Mouse (Mus musculus) left cerebral cortex, adult 2 months (tissue): ENCODE data around the gene Nceh1. TPM values are rescaled to one million over a fixed set of nuclear protein-coding genes. Genes with fewer than 3 reads are reported as not detected.
"Not testable (repeated sequence)": the region's sequence is repeated elsewhere in the genome, so short reads cannot be mapped to it uniquely, and the experiment has no call there.

ENCODE experiments used
- DNase-seq, 2 experiments: peaks; one replicate each; pipeline ENCODE4 v3.0.0; 2021 to 2022; ENCODE audit warnings: low spot score in 2 of 2, mixed read lengths in 1 of 2; ENCODE audit errors: extremely low spot score in 1 of 2
- H3K27ac ChIP-seq: fragments of 200-600 bp; 2 replicates; pipeline ENCODE4 v1.8.1; 2022
- H3K4me3 ChIP-seq: fragments of 200-600 bp; 2 replicates; pipeline ENCODE4 v1.8.1; 2022
- CTCF ChIP-seq: fragments of 200-600 bp; IDR thresholded peaks from 2 replicates; pipeline ENCODE4 v1.8.1; 2022; ENCODE audit warnings: antibody characterized with exemption, mild to moderate bottlenecking, moderate library complexity
- intact Hi-C: fragments of 180-260 bp; cut with DNase I; formaldehyde crosslinking; loops from one replicate; pipeline ENCODE4 v1.15.1; 2025
- total RNA-seq, 2 experiments: library from RNA; stranded (reverse); gene quantifications; 2 replicates each; pipeline ENCODE4 v1.2.3; 2021

Nceh1 gene
- total RNA-seq, 2 experiments from 2014 or later = 112 to 116 TPM

- Histone ChIP-seq H3K27ac (no peak overlapping the region), H3K4me3 (no peak overlapping the region)
- intact Hi-C loops = loop anchor here (5.0 kb wide), 2 partner anchors 64 to 189 kb away; no protein-coding TSS in a partner anchor
- DNase-seq = no peak
- no peak for TF ChIP-seq CTCF
Observed at GRCm38 (mm10) chr3:27272926-27273745, 90.4 kb downstream of the Nceh1 start.

- DNase-seq, H3K4me3 ChIP-seq, intact Hi-C loops, H3K27ac ChIP-seq: not testable (repeated sequence)
Observed at GRCm38 (mm10) chr3:27279286-27279925, 96.6 kb downstream of the Nceh1 start.

- no peak for DNase-seq
- no peak for TF ChIP-seq CTCF
- intact Hi-C loops = no loop called here
- H3K4me3 ChIP-seq = no peak overlapping the region
- no peak overlapping the region for H3K27ac ChIP-seq
Observed at GRCm38 (mm10) chr3:27280280-27280749, 97.5 kb downstream of the Nceh1 start.

- intact Hi-C loops = no loop called here
- H3K4me3 ChIP-seq = peak overlapping the region; percentile 41
- no peak for DNase-seq
- TF ChIP-seq CTCF = no peak
- H3K27ac ChIP-seq = no peak overlapping the region
Observed at GRCm38 (mm10) chr3:27283071-27283713, 100.4 kb downstream of the Nceh1 start.

GRCm38 (mm10) chr3:27283796-27284195, 101.0 kb downstream of the Nceh1 start:
- Histone ChIP-seq H3K27ac (no peak overlapping the region), H3K4me3 (no peak overlapping the region; the same call in 1 of the 2 replicates)
- no peak for DNase-seq
- TF ChIP-seq CTCF = no peak
- intact Hi-C loops = no loop called here

- Histone ChIP-seq H3K4me3 (no peak overlapping the region), H3K27ac (no peak overlapping the region)
- intact Hi-C loops = no loop called here
- DNase-seq = no peak
- peak; percentile 27 for TF ChIP-seq CTCF
Observed at GRCm38 (mm10) chr3:27284227-27284626, 101.5 kb downstream of the Nceh1 start.

- Histone ChIP-seq H3K27ac (no peak overlapping the region), H3K4me3 (no peak overlapping the region)
- TF ChIP-seq CTCF = no peak
- intact Hi-C loops = no loop called here
- DNase-seq = no peak
Observed at GRCm38 (mm10) chr3:27285072-27285471, 102.3 kb downstream of the Nceh1 start.

- H3K4me3 ChIP-seq = no peak overlapping the region
- no peak for DNase-seq
- intact Hi-C loops = no loop called here
- no peak for TF ChIP-seq CTCF
- no peak overlapping the region for H3K27ac ChIP-seq
Observed at GRCm38 (mm10) chr3:27288301-27288700, 105.5 kb downstream of the Nceh1 start.

- intact Hi-C loops = no loop called here
Observed at GRCm38 (mm10) chr3:27288909-27289308, 106.1 kb downstream of the Nceh1 start.

GRCm38 (mm10) chr3:27290285-27290684, 107.5 kb downstream of the Nceh1 start:
- Histone ChIP-seq H3K27ac (no peak overlapping the region), H3K4me3 (no peak overlapping the region)
- no peak for DNase-seq
- no peak for TF ChIP-seq CTCF
- intact Hi-C loops = no loop called here

More at GRCm38 (mm10) chr3:27288909-27289308, 106.1 kb downstream of the Nceh1 start:
- DNase-seq = no peak
- no peak overlapping the region for H3K4me3 ChIP-seq
- TF ChIP-seq CTCF = no peak
- H3K27ac ChIP-seq = no peak overlapping the region

- H3K27ac ChIP-seq, DNase-seq, intact Hi-C loops, H3K4me3 ChIP-seq: not testable (repeated sequence)
Observed at GRCm38 (mm10) chr3:27290945-27291344, 108.2 kb downstream of the Nceh1 start.

- DNase-seq, intact Hi-C loops, H3K4me3 ChIP-seq, H3K27ac ChIP-seq: not testable (repeated sequence)
Observed at GRCm38 (mm10) chr3:27291411-27291810, 108.6 kb downstream of the Nceh1 start.
